Mouse (Mus musculus) intestine, embryonic 15.5 days (tissue): ENCODE results near the gene Tagln. TPM values are rescaled to one million over a fixed set of nuclear protein-coding genes. Genes with fewer than 3 reads are reported as not detected.

Experiments used
- ATAC-seq: fragments of 200-750 bp; cut with Nextera tagmentation; 2 replicates; pipeline ENCODE4 v1.8.0; 2017; ENCODE audit warnings: moderate TSS enrichment, moderate library complexity
- H3K27ac ChIP-seq: fragments of 300-500 bp; sonication (generic); 2 replicates; pipeline ENCODE4 v1.5.1; 2015; ENCODE audit warnings: mild to moderate bottlenecking, inconsistent platforms
- H3K27me3 ChIP-seq: fragments of 300-500 bp; sonication (generic); replicated peaks from 2 replicates; pipeline ENCODE4 v1.6.1; 2015; ENCODE audit warnings: inconsistent platforms
- H3K36me3 ChIP-seq: fragments of 300-500 bp; sonication (generic); 2 replicates; pipeline ENCODE4 v1.6.1; 2015; ENCODE audit warnings: inconsistent platforms
- H3K4me1 ChIP-seq: fragments of 300-500 bp; sonication (generic); replicated peaks from 2 replicates; pipeline ENCODE4 v1.6.1; 2015; ENCODE audit warnings: inconsistent platforms
- H3K4me2 ChIP-seq: fragments of 300-500 bp; sonication (generic); replicated peaks from 2 replicates; pipeline ENCODE4 v1.6.1; 2015; ENCODE audit warnings: mild to moderate bottlenecking, inconsistent platforms
- H3K4me3 ChIP-seq: fragments of 300-500 bp; sonication (generic); replicated peaks from 2 replicates; pipeline ENCODE4 v1.5.1; 2015; ENCODE audit warnings: inconsistent platforms
- H3K9ac ChIP-seq: fragments of 300-500 bp; sonication (generic); 2 replicates; pipeline ENCODE4 v1.6.1; 2015; ENCODE audit warnings: inconsistent platforms
- H3K9me3 ChIP-seq: fragments of 300-500 bp; sonication (generic); 2 replicates; pipeline ENCODE4 v1.6.1; 2016; ENCODE audit warnings: inconsistent platforms
- WGBS: fragments of 180-500 bp; shearing (Covaris S2); methylation state at CpG from one replicate; pipeline ENCODE4 v1.1.7; 2015; 5-methylcytosine and 5-hydroxymethylcytosine counted together
- polyA plus RNA-seq: library from polyadenylated mRNA; unstranded; fragments of >200 nt; fragmentation: Nextera tagmentation; extraction: Ambion mirVana; gene quantifications from 2 replicates; pipeline ENCODE4 v1.2.1, GENCODE M21; 2015

Gene Tagln
- 304 and 345 TPM in 2 replicates for polyA plus RNA-seq

DNA sequence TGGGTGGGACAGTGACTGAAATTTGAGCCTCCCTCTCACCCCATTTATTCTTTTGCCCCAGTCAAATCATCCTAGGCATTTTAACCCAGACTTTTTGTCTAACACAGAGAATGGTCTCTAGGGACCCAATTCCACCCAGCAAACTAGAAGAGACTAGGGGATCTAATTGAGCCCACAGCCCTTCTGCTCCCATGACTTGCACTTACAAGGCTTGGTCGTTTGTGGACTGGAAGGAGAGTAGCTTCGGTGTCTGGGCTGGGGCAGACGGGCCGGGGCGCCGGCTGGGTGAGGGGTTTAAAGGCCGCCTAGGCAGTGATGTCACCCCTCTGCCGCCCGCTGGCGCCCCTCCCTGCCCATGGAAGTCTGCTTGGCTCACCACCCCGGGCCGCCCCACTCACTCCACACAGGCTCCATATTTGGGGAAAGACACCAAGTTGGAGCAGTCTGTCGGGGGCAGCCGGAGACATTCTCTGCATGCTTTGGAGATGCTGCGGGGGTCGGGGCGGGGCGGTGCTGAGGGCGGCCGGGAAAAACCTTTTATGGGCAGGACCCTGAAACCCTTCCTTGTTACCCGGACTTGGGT is at the start of gene Tagln:
TSS of gene Tagln (minus strand) at position 431 of the 583 bp plus-strand sequence.
- Histone ChIP-seq H3K9me3 (no peaks in the 10 kb centered on the region), H3K4me2 (peak within 1 kb of the TSS; percentile 51)
- 6% methylated on average over 21 of the region's 21 CpGs for WGBS

DNA sequence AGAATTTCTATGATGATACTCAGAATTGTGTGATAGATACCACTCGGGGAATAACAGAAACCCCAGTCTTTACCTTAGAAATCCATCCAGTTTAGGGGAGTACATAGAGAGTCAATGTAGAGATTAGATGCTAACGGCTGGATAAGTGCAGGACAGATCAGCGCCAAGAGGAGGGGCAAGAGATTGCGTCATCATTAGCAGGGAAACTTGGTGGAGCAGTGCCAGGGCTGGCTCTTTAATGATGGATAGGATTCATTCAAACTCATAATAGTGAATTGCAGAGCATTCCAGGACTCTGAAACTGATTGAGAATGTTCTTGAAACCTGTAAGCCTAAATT is 49.3 kb upstream of the Tagln start:
- peak; percentile 78 for ATAC-seq
- H3K9me3 ChIP-seq = no peaks in the 10 kb centered on the region
- H3K27me3 ChIP-seq = no peaks in the 10 kb centered on the region
- H3K36me3 ChIP-seq = 0 out of 2 replicates have a peak, but pooled peaks cover 3% of the 10 kb centered on the region
- 0% methylated on average over 4 of the region's 4 CpGs for WGBS
- H3K4me2 ChIP-seq = peak overlapping the region; percentile 83
- H3K27ac ChIP-seq = peak overlapping the region; percentile 93
- peak overlapping the region; percentile 96 for H3K9ac ChIP-seq
- H3K4me3 ChIP-seq = peak overlapping the region; percentile 97
- peaks cover 15% of the 10 kb centered on the region for H3K4me1 ChIP-seq

More for the DNA sequence above, at the start of gene Tagln:
- H3K9ac ChIP-seq = peak within 1 kb of the TSS; percentile 39
- H3K36me3 ChIP-seq = peaks cover 8% of the 10 kb centered on the region
- ATAC-seq = peak; percentile 78
- H3K27ac ChIP-seq = peak within 1 kb of the TSS; percentile 51
- H3K27me3 ChIP-seq = no peaks in the 10 kb centered on the region
- H3K4me3 ChIP-seq = peak within 1 kb of the TSS; percentile 30
- H3K4me1 ChIP-seq = peaks cover 10% of the 10 kb centered on the region; the same call in 1 of the 2 replicates

DNA sequence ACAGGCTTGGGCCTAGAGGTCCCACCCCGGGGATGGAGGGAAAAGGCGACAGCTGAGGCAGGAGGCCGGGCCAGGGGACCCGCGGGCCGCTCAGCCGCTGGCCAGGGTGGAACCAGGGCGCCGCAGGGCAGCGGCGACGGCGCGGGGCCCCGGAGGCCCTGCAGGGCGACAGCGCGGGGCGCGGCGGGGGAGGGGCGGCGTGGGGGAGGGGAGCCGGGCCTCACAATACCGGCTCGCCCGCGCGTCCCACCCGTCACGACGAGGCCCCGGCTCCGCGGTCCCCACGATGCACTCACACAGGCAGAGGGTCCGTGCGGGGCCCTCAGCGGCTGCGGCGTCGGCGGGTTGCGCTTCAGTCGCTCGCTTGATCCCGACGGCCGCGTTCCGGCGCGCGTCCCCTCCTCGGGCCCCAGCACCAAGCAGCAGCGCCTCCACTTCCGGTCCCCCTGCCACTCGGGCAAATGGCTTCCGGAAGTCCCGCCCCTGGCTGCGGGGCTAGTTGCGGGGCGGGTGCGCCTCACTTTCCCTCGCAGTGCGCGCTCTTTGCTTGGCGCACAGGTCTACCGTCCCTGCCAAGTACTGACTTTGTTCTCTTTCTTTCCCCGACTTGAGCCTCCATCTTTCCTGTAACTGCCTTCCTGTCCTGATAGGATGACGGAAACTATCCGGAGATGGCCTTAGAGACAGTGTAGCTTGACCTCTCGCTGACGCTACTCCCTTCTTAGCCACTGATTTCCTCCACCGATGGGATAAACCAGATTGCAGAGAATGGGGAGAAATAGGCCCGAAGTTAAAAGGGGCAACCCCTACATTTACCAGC is 48.8 kb upstream of the Tagln start:
- Histone ChIP-seq H3K9ac (peak overlapping the region; percentile 96), H3K4me2 (peak overlapping the region; percentile 83), H3K4me3 (peak overlapping the region; percentile 97), H3K4me1 (peaks cover 15% of the 10 kb centered on the region), H3K27ac (peak overlapping the region; percentile 93), H3K9me3 (no peaks in the 10 kb centered on the region), H3K36me3 (0 out of 2 replicates have a peak, but pooled peaks cover 3% of the 10 kb centered on the region), H3K27me3 (no peaks in the 10 kb centered on the region)
- ATAC-seq = peak; percentile 96
- under 1% methylated on average over 69 of the region's 76 CpGs for WGBS

DNA sequence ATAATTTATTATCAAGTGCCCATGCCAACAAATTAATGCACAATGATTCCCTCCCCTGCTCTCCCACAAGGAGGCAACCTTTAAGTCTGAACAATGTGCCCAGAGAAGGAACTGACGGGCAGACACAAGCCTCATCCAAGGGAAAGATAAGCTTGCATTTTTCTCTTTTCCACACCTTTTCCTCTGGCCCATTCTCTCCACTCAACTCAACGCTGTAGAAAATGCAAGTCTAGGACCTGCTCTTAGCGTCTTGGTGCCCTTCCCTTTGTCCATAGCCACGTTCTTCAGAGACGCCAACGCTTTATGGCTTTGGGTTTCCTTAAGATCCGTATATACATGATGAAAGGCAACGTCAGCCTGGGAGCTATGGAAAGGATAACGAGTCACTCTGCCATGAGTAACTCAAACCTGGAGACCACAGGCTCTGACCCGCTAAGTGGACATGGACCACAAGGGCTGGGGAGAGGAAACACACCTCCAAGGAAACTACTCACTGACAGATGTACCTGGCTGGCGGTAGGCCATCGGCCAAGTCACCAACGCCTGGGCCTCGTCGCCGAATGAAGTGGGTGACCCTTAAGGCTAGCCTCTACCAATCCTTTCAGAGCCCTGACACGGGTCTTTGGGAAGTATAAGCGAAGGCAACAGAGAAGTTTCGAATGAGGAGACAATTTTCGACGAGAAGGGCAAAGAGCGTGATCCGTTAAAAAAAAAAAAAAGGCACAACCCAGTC is 48.0 kb upstream of the Tagln start:
- Histone ChIP-seq H3K4me2 (peak overlapping the region; percentile 83), H3K4me1 (peaks cover 15% of the 10 kb centered on the region), H3K27ac (peak overlapping the region; percentile 93), H3K27me3 (no peaks in the 10 kb centered on the region), H3K4me3 (peak overlapping the region; percentile 97), H3K36me3 (0 out of 2 replicates have a peak, but pooled peaks cover 3% of the 10 kb centered on the region), H3K9ac (peak overlapping the region; percentile 96), H3K9me3 (no peaks in the 10 kb centered on the region)
- WGBS = under 1% methylated on average over 23 of the region's 23 CpGs
- peak; percentile 19 for ATAC-seq

DNA sequence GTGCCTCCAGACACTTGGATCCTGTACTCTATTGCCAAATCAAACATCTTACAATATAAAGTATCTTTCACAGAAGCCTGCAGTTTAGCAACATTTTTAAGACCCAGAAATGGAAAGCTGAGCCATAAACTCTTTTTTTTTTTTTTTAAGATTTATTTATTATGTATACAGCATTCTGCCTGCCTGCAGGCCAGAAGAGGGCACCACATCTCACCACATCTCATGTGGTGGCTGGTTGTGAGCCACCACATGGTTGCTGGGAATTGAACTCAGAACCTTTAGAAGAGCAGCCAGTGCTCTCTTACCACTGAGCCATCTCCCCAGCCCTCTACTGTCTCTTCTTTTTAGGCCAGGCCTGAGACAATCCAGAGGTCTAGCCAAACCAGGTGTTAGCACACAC is 45.5 kb upstream of the Tagln start:
- Histone ChIP-seq H3K9me3 (no peaks in the 10 kb centered on the region), H3K4me1 (peaks cover 15% of the 10 kb centered on the region), H3K4me2 (no peak overlapping the region), H3K27me3 (no peaks in the 10 kb centered on the region), H3K27ac (no peak overlapping the region), H3K9ac (no peak overlapping the region), H3K36me3 (0 out of 2 replicates have a peak, but pooled peaks cover 7% of the 10 kb centered on the region), H3K4me3 (no peak overlapping the region)
- ATAC-seq = no peak

DNA sequence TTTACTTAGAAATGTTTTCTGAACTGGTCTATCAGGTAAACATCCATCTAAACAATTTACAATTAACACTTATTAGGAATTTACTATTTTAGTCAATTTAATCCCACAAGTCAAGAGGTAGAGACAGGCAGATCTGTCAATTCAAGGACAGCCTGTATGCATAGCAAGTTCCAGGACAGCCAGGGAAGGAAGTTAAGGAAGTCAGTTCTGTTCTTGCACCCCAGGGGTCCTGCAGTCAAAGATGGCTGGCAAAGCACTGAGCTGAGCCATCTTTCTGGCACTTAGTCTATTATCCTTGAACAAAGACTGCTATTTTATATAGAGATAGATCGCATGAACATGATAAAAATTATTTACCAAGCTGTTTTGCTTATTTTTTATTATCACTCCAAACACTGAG is 44.8 kb upstream of the Tagln start:
- Histone ChIP-seq H3K27me3 (no peaks in the 10 kb centered on the region), H3K4me2 (no peak overlapping the region), H3K9me3 (no peaks in the 10 kb centered on the region), H3K27ac (no peak overlapping the region), H3K9ac (no peak overlapping the region), H3K4me3 (no peak overlapping the region), H3K4me1 (peaks cover 15% of the 10 kb centered on the region), H3K36me3 (0 out of 2 replicates have a peak, but pooled peaks cover 9% of the 10 kb centered on the region)
- WGBS = 70% methylated on average over 1 of the region's 1 CpGs
- no peak for ATAC-seq

DNA sequence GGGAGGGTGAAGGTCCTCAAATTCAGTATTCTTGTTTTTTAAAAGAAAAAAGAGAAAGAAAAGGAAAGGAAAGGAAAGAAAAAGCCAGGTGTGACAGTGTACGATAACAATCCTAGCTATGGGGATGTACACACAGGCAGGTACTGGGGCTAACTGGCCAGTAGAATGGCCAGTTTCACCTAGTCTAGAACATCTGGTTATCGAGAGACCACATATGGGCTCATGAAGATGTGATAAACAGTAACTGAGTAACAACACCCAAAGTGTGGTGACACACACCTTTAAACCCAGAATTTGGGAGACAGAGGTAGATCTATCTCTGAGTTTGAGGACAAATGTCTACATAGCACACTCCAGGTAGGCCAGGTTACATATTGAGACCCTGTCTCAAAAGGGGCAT is 43.9 kb upstream of the Tagln start:
- H3K36me3 ChIP-seq = peaks cover 10% of the 10 kb centered on the region
- H3K27ac ChIP-seq = no peak overlapping the region
- H3K4me2 ChIP-seq = no peak overlapping the region
- H3K4me3 ChIP-seq = no peak overlapping the region
- peaks cover 15% of the 10 kb centered on the region for H3K4me1 ChIP-seq
- no peaks in the 10 kb centered on the region for H3K27me3 ChIP-seq
- ATAC-seq = no peak
- H3K9me3 ChIP-seq = no peaks in the 10 kb centered on the region
- 93% methylated on average over 2 of the region's 2 CpGs for WGBS
- no peak overlapping the region for H3K9ac ChIP-seq

DNA sequence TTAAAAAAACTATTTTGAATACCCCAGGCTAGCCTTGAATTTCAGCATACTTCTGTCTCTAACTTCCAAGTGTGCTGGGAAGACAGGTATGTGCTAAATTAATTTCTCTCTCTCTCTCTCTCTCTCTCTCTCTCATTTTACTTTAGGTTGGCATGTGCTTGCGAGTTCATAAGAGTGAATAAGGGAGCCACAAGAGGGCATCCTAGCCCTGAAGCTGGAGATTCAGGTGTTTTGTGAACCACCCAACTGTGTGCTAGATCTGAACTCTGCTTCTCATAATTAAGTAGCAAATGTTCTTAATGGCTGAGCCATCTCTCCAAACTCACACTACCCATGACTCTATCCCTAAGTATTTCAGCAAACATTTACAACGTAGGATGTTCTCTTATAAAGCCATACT is 41.0 kb upstream of the Tagln start:
- H3K4me2 ChIP-seq = no peak overlapping the region
- H3K27me3 ChIP-seq = no peaks in the 10 kb centered on the region
- 0 out of 2 replicates have a peak, but pooled peaks cover 4% of the 10 kb centered on the region for H3K4me1 ChIP-seq
- H3K4me3 ChIP-seq = no peak overlapping the region
- H3K9ac ChIP-seq = no peak overlapping the region
- WGBS = 78% methylated on average over 2 of the region's 2 CpGs
- H3K36me3 ChIP-seq = peaks cover 22% of the 10 kb centered on the region
- H3K9me3 ChIP-seq = no peaks in the 10 kb centered on the region
- no peak overlapping the region for H3K27ac ChIP-seq
- no peak for ATAC-seq

DNA sequence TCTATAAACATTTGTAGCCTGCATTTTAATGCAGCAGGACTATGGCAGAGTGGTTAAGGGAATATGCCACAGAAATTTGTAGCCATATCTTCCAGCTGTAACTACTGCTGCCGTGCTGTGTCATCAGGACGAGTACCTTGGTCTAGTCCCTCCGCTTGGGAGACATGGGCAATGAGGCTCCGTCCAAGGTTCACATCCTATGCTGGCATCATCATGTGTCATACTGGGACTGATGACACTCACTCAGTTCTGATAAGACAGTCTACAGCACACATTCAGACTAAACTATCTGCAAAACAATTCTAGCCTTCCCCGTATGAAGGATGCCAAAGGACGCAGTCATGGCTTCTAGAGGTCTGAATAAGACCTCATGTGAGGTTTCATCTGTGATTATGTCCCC is 27.7 kb upstream of the Tagln start:
- Histone ChIP-seq H3K4me3 (no peak overlapping the region), H3K9me3 (no peaks in the 10 kb centered on the region), H3K27me3 (no peaks in the 10 kb centered on the region), H3K27ac (no peak overlapping the region), H3K9ac (no peak overlapping the region), H3K4me2 (no peak overlapping the region), H3K36me3 (peaks cover 25% of the 10 kb centered on the region), H3K4me1 (no peaks in the 10 kb centered on the region)
- WGBS = 88% methylated on average over 6 of the region's 6 CpGs
- ATAC-seq = no peak

DNA sequence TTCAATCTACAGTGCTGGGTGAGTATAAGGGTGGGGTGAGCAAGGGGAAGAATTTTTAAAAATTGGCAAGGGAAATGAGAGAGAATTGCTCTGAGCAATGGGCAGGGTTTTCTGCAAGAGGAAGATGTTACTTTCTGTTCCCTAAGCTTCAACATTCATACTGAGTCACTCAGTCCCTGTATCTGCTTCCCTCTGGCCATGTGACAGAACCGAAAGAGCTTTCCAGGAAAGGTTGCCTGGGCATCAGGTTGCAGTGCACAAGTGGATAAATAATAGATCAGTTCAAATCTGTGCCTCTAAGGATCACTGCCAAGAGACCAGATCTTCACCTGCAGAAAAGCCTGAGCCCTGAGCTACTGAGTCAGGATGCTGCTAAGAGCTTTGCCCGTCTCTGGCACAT is 26.0 kb upstream of the Tagln start:
- Histone ChIP-seq H3K4me2 (no peak overlapping the region), H3K27ac (no peak overlapping the region), H3K9me3 (no peaks in the 10 kb centered on the region), H3K27me3 (no peaks in the 10 kb centered on the region), H3K4me3 (no peak overlapping the region), H3K4me1 (no peaks in the 10 kb centered on the region), H3K9ac (no peak overlapping the region), H3K36me3 (peaks cover 23% of the 10 kb centered on the region; the same call in 1 of the 2 replicates)
- no peak for ATAC-seq
- WGBS = 72% methylated on average over 2 of the region's 2 CpGs

DNA sequence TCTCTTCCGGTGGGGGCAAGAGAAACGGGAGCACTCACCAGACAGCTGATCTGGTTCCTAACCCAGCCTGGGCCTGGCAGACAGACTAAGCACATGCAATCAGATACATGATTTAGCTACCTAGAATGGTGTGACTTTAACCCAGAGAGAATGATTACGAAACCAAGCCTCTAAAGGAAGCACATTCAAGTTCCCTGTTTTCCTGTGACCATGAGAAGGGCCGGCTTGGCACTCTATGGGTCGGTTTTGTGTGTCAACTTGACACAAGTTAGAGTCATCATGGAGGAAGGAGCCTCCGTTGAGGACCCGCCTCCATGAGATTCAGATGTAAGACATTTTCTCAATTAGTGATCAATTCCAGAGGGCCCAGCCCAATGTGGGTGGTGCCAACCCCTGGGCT is 23.8 kb upstream of the Tagln start:
- Histone ChIP-seq H3K27ac (no peak overlapping the region), H3K36me3 (0 out of 2 replicates have a peak, but pooled peaks cover 13% of the 10 kb centered on the region), H3K9me3 (no peaks in the 10 kb centered on the region), H3K4me2 (no peak overlapping the region), H3K4me1 (peaks cover 5% of the 10 kb centered on the region; the same call in 1 of the 2 replicates), H3K27me3 (no peaks in the 10 kb centered on the region), H3K9ac (no peak overlapping the region), H3K4me3 (no peak overlapping the region)
- WGBS = 75% methylated on average over 7 of the region's 7 CpGs
- no peak for ATAC-seq

DNA sequence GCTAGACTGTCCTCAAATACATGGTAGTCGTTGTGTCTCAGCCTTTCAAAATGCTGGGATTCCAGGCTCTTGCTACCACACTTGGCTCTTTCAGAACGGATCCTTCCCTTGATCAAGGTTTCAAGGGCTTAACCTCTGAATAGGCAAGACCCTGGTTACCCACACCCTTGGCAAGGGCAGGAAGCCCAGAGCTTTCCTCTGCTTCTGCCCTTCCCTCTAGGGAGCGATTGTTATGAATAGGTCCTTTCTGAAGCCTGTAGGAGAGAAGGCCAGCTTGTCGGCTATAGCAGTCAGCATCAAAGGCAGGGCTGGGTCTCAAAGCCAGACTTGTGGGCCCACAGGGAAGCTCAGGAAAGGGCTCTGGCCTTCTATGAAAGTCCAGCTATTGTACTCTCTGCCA is 23.0 kb upstream of the Tagln start:
- no peak overlapping the region for H3K4me2 ChIP-seq
- 59% methylated on average over 4 of the region's 4 CpGs for WGBS
- ATAC-seq = no peak
- H3K27ac ChIP-seq = no peak overlapping the region
- H3K36me3 ChIP-seq = 0 out of 2 replicates have a peak, but pooled peaks cover 8% of the 10 kb centered on the region
- no peak overlapping the region for H3K9ac ChIP-seq
- H3K4me1 ChIP-seq = peaks cover 6% of the 10 kb centered on the region
- H3K4me3 ChIP-seq = no peak overlapping the region
- no peaks in the 10 kb centered on the region for H3K9me3 ChIP-seq
- no peaks in the 10 kb centered on the region for H3K27me3 ChIP-seq
